Mouse (Mus musculus) myocyte (in vitro differentiated cells): ENCODE measurements around the gene Ryr1.

Experiments used
- CEBPB ChIP-seq: IDR thresholded peaks from 2 replicates; pipeline ENCODE4 v1.6.1; 2011; ENCODE audit warnings: mild to moderate bottlenecking, moderate library complexity; ENCODE audit not compliant: poor library complexity, insufficient read depth, severe bottlenecking
- E2F4 ChIP-seq: IDR thresholded peaks from one replicate; pipeline ENCODE4 v1.6.1; 2011; ENCODE audit warnings: mild to moderate bottlenecking, control low read depth, moderate library complexity; ENCODE audit not compliant: insufficient read depth
- POLR2A ChIP-seq: IDR thresholded peaks from one replicate; pipeline ENCODE4 v1.6.1; 2011; ENCODE audit warnings: low read depth, mild to moderate bottlenecking, control low read depth, moderate library complexity; ENCODE audit not compliant: insufficient read length
- POLR2AphosphoS2 ChIP-seq: IDR thresholded peaks from one replicate; pipeline ENCODE4 v1.6.1; 2011; ENCODE audit warnings: low read depth, control low read depth; ENCODE audit not compliant: insufficient read length
- REST ChIP-seq: IDR thresholded peaks from one replicate; pipeline ENCODE4 v1.6.1; 2011; ENCODE audit warnings: mild to moderate bottlenecking, control low read depth, moderate library complexity; ENCODE audit not compliant: insufficient read depth, insufficient read length
- TCF12 ChIP-seq: IDR thresholded peaks from one replicate; pipeline ENCODE4 v1.6.1; 2011; ENCODE audit warnings: mild to moderate bottlenecking, control low read depth; ENCODE audit not compliant: poor library complexity, insufficient read depth, severe bottlenecking
- TCF3 ChIP-seq: IDR thresholded peaks from one replicate; pipeline ENCODE4 v1.6.1; 2011; ENCODE audit warnings: low read depth, control low read depth; ENCODE audit not compliant: insufficient read length
- USF1 ChIP-seq: IDR thresholded peaks from one replicate; pipeline ENCODE4 v1.6.1; 2011; ENCODE audit warnings: low read depth, mild to moderate bottlenecking, control low read depth, moderate library complexity

DNA sequence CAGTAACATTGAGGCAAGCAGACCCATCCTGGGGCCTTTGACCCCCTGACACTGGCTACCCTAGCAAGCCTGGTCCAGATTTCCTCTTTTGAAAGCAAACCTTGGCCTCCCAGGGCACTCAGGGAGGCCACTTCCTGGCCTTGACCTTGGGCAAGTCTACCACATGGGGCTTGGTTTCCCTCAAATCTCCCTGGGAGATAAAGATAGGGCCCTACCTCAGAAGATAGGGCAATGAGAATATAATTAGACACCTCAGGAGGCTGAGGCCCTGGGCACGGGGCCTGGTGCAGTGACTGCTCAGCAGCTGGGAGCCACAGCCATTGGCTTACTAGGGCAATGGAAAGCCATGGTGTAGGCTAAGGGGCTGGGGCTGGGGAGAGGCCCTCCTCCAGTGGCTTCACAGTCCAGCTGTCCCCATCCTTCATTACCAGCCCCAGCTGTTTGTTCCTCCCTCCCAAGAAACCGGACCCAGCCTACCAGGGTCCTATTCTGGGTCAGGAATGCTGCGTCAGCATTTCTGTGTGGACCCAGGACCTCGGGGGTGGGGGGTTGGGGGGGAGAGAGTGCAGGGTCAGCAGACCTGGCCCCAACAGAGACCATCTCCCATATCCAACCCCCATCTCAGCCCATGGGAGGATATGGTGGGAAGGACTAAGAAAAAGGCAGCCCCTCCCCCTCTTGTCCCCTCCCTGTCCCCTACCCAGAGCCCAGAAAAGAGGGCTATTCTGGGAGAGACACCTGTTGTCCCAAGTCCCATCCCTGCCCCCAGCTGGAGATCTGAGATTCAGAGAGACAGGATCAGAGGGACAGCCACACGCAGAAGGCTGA lies 1.2 kb downstream of the Ryr1 start:
- TF ChIP-seq POLR2A, result peak; percentile 50
- no peak for TF ChIP-seq E2F4
- no peak for TF ChIP-seq CEBPB
- TF ChIP-seq USF1, result no peak
- no peak for TF ChIP-seq POLR2AphosphoS2
- no peak for TF ChIP-seq REST
- peak; percentile 57 for TF ChIP-seq TCF3
- TF ChIP-seq TCF12, result no peak
